Mouse (Mus musculus) stomach, postnatal 0 days (tissue): ENCODE results near the gene Coq5. TPM values are rescaled to one million over a fixed set of nuclear protein-coding genes. Genes with fewer than 3 reads are reported as not detected.
A peak's percentile ranks its signal among the peaks of the same experiment; 100 is the strongest.

ENCODE experiments used
- ATAC-seq: fragments of 200-750 bp; cut with Nextera tagmentation; 2 replicates; pipeline ENCODE4 v1.8.0; 2017; ENCODE audit not compliant: low FRiP score, low TSS enrichment
- DNase-seq: peaks from one replicate; pipeline ENCODE4 v3.0.0-alpha.2; 2016; ENCODE audit warnings: low spot score
- H3K27ac ChIP-seq: fragments of 300-500 bp; sonication (generic); replicated peaks from 2 replicates; pipeline ENCODE4 v1.5.1; 2014; ENCODE audit warnings: mild to moderate bottlenecking, control low read depth
- H3K27me3 ChIP-seq: fragments of 300-500 bp; sonication (generic); 2 replicates; pipeline ENCODE4 v1.6.1; 2014; ENCODE audit warnings: low read length; ENCODE audit not compliant: control insufficient read depth, insufficient read depth
- H3K36me3 ChIP-seq: fragments of 300-500 bp; sonication (generic); 2 replicates; pipeline ENCODE4 v1.6.1; 2014; ENCODE audit warnings: low read length, mixed read lengths; ENCODE audit not compliant: control insufficient read depth, insufficient read depth
- H3K4me1 ChIP-seq: fragments of 300-500 bp; sonication (generic); replicated peaks from 2 replicates; pipeline ENCODE4 v1.6.1; 2014; ENCODE audit warnings: antibody characterized with exemption; ENCODE audit not compliant: control insufficient read depth, insufficient read depth
- H3K4me2 ChIP-seq: fragments of 300-500 bp; sonication (generic); replicated peaks from 2 replicates; pipeline ENCODE4 v1.6.1; 2014; ENCODE audit warnings: low read depth, mild to moderate bottlenecking, control low read depth, moderate library complexity
- H3K4me3 ChIP-seq: fragments of 300-500 bp; sonication (generic); 2 replicates; pipeline ENCODE4 v1.5.1; 2014; ENCODE audit warnings: low read depth, low read length, control low read depth
- H3K9ac ChIP-seq: fragments of 300-500 bp; sonication (generic); 2 replicates; pipeline ENCODE4 v1.6.1; 2014; ENCODE audit warnings: mild to moderate bottlenecking, low read length, control low read depth, mixed read lengths
- H3K9me3 ChIP-seq: fragments of 300-500 bp; sonication (generic); 2 replicates; pipeline ENCODE4 v1.6.1; 2016; ENCODE audit warnings: low read length; ENCODE audit not compliant: control insufficient read depth
- CTCF ChIP-seq: IDR thresholded peaks from 2 replicates; pipeline ENCODE4 v1.5.1; 2016; ENCODE audit warnings: antibody characterized with exemption, low read depth, mild to moderate bottlenecking, moderate library complexity
- EP300 ChIP-seq: optimal IDR thresholded peaks from 2 replicates; pipeline ENCODE3; 2016; ENCODE audit warnings: antibody characterized with exemption
- WGBS: fragments of 180-500 bp; shearing (Covaris S2); extraction: QIAGEN DNeasy Blood & Tissue Kit; methylation state at CpG from one replicate; pipeline ENCODE4 v1.1.7; 2014; 5-methylcytosine and 5-hydroxymethylcytosine counted together
- polyA plus RNA-seq: library from polyadenylated mRNA; unstranded; fragments of >200 nt; fragmentation: Nextera tagmentation; extraction: Ambion mirVana; gene quantifications from 2 replicates; pipeline ENCODE4 v1.2.1, GENCODE M21; 2015

The Coq5 gene
- polyA plus RNA-seq, 1 experiment from 2014 or later = 32.6 TPM

DNA sequence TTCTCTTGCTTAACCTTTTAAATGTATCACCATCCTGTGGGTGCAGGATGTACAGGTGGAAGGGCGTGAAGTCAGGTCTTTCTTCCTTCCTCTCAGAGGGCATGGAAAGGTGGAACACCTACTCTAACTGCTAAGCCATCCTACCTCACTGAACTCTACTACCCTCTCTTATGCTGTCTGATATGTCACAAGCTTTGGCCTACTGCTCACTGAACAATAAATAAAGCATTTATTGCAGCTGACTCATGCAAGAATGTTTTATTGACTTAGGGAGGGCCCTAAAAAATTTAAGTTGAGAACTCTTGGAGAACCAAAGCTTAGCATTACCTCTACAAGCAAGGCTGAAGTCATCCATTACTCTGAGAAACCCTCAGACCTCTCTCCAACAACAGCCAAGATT is 9.5 kb upstream of the Coq5 start:
- H3K4me1 ChIP-seq = peaks cover 10% of the 10 kb centered on the region; the same call in 1 of the 2 replicates
- DNase-seq = no peak
- no peak overlapping the region for H3K9ac ChIP-seq
- no peak overlapping the region for H3K4me3 ChIP-seq
- H3K27ac ChIP-seq = peak overlapping the region; percentile 37
- no peaks in the 10 kb centered on the region for H3K9me3 ChIP-seq
- peak overlapping the region; percentile 74 for H3K4me2 ChIP-seq
- no peaks in the 10 kb centered on the region for H3K27me3 ChIP-seq
- TF ChIP-seq CTCF = no peak
- no peak for TF ChIP-seq EP300
- H3K36me3 ChIP-seq = no peaks in the 10 kb centered on the region
- peak; percentile 58 for ATAC-seq
- WGBS = 71% methylated on average over 1 of the region's 1 CpGs

DNA sequence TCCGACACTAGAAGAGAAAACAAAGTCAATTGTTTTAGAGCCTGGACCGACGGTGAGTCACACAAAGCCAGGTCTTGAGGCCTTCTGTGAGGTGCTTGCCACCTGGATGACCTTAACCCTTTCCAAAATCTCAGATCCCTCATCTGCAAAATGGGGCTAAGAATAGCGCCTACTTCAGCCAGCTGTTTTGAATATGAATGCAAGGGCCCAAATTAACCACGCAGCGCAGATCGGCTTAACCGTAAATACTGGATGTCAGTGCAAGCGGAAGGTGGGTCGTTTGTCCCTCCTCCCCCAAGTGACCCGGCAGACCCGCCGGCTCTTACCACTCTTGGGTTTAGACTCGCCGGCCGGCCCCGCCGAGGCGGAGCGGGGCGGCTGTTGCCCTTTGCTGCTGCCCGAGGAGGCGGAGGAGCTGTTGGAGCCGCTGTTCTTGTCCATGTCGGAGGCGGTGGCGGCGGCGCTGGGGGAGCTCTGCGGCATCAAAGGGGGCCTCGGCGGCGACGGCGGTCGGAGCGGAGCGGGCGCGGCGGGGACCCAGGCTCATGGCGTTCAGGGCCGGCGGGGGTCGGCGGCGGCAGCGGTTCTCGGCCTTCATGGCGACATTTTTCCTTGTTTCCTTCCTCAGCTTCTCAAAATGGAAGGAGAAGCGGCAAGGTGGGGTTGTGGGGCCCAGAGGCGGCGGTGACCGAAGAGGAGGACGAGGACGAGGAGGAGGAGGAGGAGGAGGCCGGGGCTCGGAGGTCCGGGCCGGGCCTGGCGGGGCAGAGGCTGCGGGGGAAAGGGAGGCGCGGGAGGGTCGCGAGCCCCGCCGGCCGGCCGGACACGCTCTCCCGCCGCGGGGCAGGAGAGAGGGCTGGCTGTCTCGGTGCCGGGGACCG is 7.3 kb upstream of the Coq5 start:
- WGBS = under 1% methylated on average over 63 of the region's 77 CpGs
- peak overlapping the region; percentile 99 for H3K9ac ChIP-seq
- DNase-seq (peak; percentile 53), ATAC-seq (peak; percentile 8; the same call in 1 of the 2 replicates)
- H3K4me1 ChIP-seq = peaks cover 7% of the 10 kb centered on the region; the same call in 1 of the 2 replicates
- peak overlapping the region; percentile 74 for H3K4me2 ChIP-seq
- H3K4me3 ChIP-seq = peak overlapping the region; percentile 99
- no peaks in the 10 kb centered on the region for H3K9me3 ChIP-seq
- TF ChIP-seq EP300 (no peak), CTCF (0 out of 2 replicates have a peak, but pooled peaks have one; percentile 3)
- peak overlapping the region; percentile 92 for H3K27ac ChIP-seq
- H3K27me3 ChIP-seq = no peaks in the 10 kb centered on the region
- no peaks in the 10 kb centered on the region for H3K36me3 ChIP-seq

DNA sequence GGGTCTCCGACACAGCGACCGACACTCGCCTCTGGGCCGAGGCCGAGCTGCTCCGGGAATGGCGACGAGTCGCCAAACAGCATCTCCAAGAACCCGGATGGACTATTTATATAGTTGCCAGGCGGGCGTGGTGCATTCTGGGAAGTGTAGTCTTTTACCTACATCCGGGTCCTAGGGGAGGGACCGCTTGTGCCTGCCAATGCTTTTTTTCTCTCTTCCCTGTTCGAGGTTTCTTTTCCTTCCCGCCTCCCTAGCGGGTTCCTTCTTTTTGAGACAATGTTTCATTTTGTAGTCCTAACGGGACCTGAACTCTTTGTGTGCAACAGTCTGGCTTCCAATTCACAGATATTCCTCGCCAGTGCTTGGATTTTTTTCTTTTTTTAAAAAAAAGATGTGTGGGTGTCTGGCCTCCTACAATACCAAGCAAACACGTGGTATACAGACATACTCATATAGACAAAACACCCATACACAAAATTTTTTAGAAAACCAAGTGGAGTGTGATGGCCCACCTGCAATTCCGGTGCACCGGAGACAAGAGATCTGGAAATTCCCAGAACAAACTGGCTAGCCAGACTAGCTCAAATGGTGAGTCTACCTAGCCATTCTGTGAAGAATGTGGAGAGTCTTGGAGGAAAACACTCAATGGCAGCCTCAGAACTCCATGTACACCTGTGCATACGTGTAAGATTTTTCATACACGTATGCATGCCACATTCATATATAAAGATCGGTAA is 6.5 kb upstream of the Coq5 start, which contains the start of gene Rnf10:
Rnf10 (minus strand) TSS at position 87 of the 737 bp plus-strand sequence.
- H3K9ac ChIP-seq = peak within 1 kb of the TSS; percentile 99
- peak within 1 kb of the TSS; percentile 74 for H3K4me2 ChIP-seq
- peaks cover 7% of the 10 kb centered on the region; the same call in 1 of the 2 replicates for H3K4me1 ChIP-seq
- no peaks in the 10 kb centered on the region for H3K9me3 ChIP-seq
- peak within 1 kb of the TSS; percentile 99 for H3K4me3 ChIP-seq
- 12% methylated on average over 26 of the region's 26 CpGs for WGBS
- peak within 1 kb of the TSS; percentile 92 for H3K27ac ChIP-seq
- ATAC-seq (peak; percentile 84), DNase-seq (peak; percentile 96)
- TF ChIP-seq EP300 (no peak), CTCF (no peak)
- H3K27me3 ChIP-seq = no peaks in the 10 kb centered on the region
- H3K36me3 ChIP-seq = no peaks in the 10 kb centered on the region

DNA sequence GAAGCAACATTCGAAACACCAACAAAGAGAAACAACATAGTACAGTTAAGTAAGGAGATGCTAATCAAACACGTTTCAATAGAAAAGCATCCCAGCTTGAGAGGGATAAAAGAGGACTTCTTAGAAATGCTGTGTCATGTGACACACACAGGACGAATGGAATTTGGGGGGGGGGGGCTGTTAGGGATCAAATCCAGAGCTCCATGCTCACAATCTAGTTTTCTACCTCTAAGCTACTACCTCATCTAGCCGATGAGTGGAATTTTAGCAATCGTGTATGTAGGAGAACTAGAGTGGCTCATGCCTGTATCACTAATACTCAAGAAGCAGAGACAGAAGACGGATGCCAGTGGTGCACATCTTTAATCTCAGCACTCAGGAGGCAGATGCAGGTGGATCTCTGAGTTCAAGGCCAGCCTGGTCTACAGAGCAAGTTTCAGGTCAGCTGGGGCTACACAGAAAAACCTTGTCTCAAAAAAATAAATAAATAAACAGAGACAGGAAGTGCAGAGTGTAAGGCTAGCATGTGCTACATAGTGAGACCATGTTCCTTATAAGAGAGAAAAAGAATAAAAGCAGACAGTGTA is 5.8 kb upstream of the Coq5 start:
- no peaks in the 10 kb centered on the region for H3K9me3 ChIP-seq
- H3K9ac ChIP-seq = no peak overlapping the region
- ATAC-seq = no peak
- no peak overlapping the region for H3K27ac ChIP-seq
- H3K27me3 ChIP-seq = no peaks in the 10 kb centered on the region
- WGBS = 67% methylated on average over 6 of the region's 6 CpGs
- TF ChIP-seq EP300 (no peak), CTCF (no peak)
- peak overlapping the region; percentile 42; the same call in 1 of the 2 replicates for H3K4me2 ChIP-seq
- H3K4me3 ChIP-seq = no peak overlapping the region
- H3K36me3 ChIP-seq = no peaks in the 10 kb centered on the region
- no peak for DNase-seq
- peaks cover 7% of the 10 kb centered on the region; the same call in 1 of the 2 replicates for H3K4me1 ChIP-seq

DNA sequence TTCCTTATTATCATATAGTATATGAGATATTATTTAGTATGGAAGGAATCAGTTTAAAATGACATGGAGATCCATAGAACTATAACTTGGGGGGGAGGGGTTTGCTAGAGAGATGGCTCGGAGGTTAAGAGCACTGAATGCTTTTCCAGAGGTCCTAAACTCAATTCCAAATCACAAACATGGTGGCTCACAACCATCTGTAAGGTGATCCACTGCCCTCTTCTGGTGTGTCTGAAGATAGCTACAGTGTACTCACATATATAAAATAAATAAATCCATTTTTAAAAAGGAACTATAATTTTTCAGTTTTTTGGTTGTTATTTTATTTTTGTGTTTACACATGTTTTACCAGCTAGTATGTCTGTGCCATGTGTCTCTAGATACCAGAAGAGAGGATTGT is 5.1 kb upstream of the Coq5 start:
- no peak overlapping the region for H3K4me3 ChIP-seq
- no peaks in the 10 kb centered on the region for H3K9me3 ChIP-seq
- no peak overlapping the region for H3K27ac ChIP-seq
- ATAC-seq (no peak), DNase-seq (no peak)
- H3K4me2 ChIP-seq = no peak overlapping the region
- no peak overlapping the region for H3K9ac ChIP-seq
- no peaks in the 10 kb centered on the region for H3K36me3 ChIP-seq
- 80% methylated on average over 1 of the region's 1 CpGs for WGBS
- TF ChIP-seq EP300 (no peak), CTCF (peak; percentile 34)
- no peaks in the 10 kb centered on the region for H3K27me3 ChIP-seq
- peaks cover 7% of the 10 kb centered on the region; the same call in 1 of the 2 replicates for H3K4me1 ChIP-seq
